Mouse (Mus musculus): ENCODE results near the gene Srsf4.

Srsf4 gene

DNA sequence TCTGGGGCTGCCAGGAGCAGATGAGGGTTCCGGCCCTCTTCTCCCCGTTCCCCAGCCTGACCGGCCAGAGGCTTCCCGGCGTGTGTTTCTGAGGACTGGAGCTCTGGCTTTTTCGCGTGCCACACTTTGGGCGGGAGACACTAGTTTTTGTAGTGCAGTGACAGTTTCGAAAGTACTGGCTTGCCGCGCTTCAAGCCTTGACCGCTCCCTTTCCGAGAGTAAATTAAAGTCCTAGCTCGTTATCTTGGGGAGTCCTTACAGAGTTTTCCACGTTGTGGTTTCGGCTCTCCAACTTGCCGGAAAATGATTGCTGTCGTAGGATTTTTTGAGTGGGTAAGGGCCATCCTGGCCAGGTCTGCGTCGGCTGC is 736 bp downstream of the Srsf4 start:
- DNase-seq, result no peak

DNA sequence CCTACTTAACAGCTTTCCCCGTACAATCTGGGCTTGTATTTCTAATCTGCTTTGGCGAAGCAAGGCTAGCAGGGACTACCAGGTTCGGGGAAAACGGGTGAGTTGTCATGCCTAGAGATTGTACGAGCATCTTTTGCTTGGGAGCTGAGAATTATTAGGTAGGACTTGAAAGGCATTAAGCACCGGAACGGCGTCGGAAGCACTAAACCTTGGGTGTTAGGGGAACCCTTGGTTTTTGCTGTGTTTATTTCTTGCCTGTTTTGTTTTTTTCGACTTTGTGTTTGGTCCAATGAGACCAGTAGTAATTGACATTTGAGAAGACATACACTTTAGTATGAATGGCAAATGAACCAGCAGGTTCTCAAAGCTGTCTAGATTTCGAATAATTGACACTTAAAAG is 1.1 kb downstream of the Srsf4 start:
- DNase-seq, result no peak

DNA sequence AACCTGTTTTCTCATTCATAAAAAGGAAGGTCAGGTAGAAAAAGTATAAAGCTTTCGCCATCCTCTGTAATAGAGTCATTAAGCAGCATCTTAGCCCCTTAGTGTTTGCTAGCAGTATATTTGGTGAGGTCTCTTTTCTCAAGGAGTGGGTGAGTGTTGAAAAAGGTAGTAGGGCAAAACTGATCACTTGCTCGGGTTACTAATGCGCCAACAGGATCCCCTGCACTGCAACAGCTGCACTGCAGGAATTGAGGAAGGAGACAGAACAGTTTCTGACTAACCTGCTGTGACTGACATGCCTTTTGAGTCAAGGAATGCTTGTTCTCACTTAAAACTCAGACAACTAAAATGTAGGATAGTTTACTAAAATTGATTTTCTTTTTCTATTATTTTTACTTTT is 1.8 kb downstream of the Srsf4 start:
- DNase-seq, result no peak

DNA sequence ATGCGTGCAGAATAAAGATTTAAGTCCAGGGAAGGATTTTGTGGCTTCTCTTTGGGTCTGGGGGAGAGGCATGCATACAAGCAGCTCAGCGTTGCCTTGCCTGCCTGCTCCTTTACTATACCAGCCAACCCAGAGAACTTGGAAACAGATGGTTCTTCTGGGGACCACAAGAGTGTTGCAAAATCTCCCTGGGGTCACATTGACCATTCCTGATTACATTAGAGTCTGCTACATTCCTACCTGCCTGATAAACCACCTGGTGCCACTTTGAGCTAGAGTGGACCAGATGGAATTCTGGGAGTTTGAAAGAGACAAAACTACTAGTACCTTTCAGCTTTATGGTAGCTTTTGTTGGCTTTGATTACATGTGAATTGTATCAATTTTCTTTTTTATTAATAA is 3.4 kb downstream of the Srsf4 start:
- DNase-seq, result no peak

DNA sequence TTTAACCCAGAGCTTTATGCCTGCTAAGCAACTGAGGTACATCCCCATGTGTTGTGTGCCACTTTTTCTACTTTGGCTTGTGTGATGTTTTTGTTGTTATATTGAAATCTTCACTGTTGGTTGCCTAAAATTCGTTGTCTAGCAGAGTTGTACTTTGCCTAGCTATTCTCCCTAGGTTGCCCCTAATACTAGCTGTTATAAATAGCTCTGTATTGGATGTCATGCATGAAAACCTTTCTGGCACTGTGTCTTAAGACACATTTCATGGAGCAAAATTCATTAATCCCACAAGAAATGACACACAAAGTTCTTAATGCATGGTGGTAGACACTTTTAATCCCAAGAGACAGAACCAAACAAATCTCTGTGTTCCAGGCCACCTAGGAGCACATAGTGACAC is 6.3 kb downstream of the Srsf4 start:
- DNase-seq, result no peak

DNA sequence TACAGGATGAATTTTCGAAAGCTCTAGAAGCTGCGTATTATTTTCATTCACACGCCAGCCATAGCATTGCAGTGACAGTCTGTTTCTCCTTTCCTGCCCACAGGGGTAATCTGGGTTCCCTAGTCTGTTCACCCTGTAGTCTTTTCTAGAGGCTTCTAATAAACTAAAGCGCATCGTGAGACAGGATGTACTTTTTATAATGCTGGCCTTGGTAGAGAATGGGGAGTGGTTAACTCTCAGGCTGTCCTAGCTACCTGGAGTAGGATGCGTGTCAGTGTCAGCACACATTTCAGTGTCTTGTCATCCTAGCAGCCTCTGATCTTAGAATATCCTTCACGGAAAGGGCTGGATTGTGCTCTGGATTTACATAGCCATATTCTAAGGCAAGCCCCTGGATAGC is 7.9 kb downstream of the Srsf4 start:
- no peak for DNase-seq

DNA sequence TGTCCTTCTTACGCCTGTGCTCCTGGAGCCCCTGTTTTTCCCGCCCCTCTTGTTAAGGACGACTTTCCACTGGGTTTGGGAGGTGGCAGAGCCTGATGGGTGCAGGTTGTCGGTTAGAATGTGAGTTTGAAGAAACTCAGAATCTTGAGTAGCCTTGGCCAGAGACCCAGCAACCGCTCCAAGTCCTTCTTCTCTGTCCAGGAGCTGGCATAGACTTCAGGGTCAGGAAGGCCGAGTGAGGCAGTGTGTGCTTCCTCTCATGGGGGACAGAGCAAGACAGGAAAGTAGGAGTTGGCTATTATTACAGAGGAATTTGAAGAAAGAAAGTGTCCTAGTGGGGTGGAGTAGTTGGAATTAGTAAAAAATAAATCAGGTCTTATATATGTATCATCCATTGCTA is 10.2 kb downstream of the Srsf4 start:
- no peak for DNase-seq

DNA sequence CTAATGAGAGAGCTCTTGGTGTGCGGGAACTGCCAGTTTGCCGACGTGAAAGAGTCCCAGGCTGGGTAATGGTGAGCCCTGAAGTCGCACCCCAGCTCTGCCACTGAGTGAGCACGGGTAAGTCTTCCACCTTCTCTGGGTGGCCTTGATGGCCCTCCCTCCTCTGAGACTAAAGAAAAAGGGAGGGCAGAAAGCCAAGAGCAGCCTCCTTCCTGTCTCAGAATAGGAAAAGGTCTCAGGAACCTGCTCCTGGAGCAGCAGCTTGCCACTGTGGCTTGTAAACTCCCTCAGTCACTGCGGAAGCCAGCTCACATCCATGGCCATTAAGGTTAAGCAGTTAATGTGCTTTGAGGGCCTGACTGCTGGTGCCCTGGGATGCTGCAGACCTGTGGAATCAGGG is 12.0 kb downstream of the Srsf4 start:
- no peak for DNase-seq

DNA sequence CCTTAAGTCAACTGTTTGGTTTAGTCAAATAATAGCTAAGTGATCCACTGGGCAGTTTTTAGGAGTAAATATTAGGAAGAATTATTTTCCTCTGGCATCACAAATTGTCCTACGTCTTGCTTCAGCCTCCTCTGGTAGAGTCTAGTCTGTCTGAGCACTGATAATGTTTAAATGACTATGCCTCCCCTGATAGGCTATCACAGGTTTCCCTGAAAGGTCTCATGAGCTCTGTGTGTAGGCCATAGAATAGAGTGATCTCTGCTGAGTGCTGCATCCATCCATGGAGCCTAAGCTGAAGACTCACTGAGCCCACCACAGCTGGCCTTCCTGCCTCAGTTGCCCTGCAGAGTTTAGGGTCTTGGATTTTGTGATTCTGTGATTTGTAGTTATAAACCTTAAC is 15.1 kb downstream of the Srsf4 start:
- DNase-seq, result no peak

DNA sequence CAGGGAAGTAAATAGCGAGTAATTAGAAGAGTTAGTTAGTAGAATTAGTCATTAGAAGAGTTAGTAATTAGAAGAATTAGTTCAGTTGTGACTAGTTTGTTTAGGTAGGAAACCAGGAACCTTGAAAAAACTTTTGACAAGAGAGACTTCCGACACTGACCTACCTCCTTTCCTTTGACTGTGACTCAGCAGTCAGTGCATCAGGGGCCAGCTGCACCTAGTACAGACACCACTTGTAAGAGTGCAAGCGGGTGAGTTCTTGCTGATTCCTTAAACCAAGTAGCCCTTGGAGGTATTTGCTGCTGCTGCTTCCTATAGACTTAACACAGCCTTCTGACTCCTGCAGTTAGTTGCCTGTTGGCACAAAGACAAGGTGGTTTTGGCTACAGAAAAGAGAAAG is 17.3 kb downstream of the Srsf4 start:
- no peak for DNase-seq

DNA sequence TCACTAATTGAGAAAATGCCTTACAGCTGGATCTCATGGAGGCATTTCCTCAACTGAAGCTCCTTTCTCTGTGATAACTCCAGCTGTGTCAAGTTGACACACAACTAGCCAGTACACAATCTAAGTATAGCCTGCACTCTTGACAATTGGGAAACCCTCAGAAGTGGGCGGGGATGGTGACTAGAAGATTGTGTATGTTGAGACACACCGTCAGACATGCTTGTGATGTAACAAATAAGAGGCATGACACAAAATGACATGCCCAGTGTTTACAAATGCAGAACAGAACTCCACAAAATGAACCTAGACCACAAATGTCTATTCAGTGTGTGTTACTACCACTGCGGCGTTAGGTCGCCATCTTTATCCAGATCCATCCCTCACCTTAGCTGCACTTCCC is 23.7 kb downstream of the Srsf4 start:
- DNase-seq, result no peak

DNA sequence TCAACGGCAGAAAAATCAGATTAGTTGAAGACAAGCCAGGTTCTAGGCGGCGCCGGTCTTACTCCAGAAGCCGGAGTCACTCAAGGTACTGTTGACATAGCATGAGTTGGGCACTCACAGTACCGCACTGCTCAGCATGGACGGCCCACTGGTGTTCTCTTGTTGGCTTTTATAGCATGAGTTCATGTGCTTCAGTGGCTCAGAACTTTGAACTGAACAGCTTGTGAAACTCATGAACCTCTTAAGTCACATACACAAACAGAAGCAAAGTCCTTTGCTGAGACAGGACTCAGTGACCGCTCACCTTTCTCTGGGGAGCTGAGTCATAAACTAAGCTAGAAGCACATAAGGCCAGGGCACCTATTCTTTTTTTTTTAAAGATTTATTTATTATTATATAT is 24.4 kb downstream of the Srsf4 start:
- DNase-seq, result no peak

DNA sequence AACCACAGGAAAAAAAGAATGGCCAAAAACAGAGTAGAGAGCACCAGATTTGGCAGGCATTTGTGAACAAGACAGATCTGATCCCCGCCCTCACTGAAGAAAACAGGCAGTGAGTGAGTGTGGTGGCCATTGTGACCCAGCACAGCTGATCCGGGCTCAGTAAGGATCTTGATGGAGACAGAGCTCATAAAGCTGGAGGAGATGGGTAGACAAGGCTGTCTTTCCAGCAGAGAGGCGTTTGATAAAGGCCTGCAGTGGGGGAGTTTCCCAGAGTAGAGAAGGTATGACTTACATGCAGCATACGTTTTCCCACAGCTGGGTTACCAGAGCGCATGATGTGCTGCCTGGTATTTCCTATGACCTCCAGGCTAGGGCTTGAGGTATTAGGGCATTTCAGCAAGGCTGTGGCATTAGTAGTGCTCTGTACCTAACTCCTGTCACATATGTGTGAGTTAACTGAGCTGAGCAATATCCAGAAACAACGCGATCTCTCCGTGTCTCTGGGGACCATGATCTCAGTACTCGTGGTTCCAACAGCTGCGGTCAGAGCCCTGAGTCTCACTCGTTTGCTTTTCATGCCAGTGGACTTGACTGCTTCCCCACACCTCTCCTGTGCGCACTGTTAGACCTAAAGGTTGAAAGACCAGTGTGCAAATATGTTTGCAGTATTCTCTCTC is 25.2 kb downstream of the Srsf4 start:
- no peak for DNase-seq

DNA sequence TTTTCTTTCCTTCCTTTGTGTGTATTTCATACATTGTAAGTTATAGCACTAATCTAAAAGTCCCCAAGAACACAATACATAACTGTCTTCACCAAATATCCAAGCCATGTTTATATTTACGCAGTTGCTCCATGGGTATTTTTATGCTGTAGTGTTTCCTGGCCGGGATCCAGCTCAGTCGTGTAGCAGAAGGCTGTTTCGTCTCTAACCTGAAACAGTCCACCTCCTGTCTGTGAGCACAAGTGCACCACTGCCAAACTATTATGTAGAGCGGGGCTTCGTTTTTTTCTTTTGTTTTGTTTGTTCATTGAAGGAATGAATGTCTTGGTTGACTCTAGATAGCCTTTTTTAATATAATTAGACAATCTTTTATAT is 25.8 kb downstream of the Srsf4 start:
- no peak for DNase-seq

DNA sequence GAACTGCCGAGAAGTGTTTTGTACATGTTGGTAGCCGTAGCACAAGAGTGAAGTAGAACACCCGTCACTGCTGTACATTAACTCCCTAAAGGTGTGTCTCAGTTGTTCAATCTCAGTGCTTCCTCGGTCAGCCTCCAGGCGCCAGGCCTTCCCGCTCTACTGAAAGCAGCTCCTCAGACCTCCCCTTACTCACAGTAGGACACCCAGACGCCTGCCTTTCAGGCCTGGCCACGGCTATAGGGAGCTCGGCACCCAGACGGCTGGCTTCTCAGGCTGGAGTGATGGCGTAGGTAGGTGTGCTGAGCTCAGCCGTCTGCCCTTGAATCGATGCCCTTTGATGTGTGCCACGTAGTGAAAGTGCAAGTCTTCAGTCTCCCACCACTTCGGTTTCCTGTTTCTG is 27.7 kb downstream of the Srsf4 start:
- no peak for DNase-seq

DNA sequence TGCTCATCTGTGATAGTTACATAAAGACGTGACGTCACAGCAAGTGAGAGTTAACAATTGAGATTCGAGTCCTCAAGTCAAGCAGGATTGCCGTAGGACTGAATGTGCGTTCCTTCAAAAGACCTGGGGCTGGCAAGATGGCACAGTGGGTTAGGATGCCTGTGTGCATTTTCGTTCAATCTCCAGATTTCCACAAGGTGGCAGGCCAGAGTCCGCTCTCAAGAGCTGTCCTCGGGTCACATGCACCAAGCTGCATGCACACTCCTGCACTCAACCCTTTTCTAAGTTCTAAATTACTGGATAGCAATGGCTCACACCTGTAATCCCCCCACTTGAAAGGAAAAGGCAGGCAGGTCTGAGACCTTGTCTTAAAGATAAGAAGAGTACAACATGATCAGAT is 31.1 kb downstream of the Srsf4 start:
- peak; percentile 49 for DNase-seq

DNA sequence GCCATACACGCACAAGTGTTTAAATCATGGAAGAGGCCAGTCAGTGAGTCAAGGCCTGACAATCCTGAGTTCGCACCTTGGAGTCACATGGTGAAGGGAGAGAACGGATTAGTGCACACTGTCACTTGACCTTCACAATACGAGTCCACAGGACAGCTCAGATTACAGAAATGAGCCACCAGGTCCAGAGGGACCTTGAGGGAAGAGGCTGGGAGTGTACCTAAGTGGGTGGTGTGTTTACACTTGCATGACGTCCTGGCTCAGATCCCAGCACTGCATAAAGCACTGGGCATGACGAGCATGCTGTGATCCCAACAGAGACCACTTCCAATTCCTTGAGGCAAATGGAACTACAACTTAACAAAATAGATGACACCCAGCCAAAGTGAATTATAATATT is 33.0 kb downstream of the Srsf4 start:
- DNase-seq, result no peak

DNA sequence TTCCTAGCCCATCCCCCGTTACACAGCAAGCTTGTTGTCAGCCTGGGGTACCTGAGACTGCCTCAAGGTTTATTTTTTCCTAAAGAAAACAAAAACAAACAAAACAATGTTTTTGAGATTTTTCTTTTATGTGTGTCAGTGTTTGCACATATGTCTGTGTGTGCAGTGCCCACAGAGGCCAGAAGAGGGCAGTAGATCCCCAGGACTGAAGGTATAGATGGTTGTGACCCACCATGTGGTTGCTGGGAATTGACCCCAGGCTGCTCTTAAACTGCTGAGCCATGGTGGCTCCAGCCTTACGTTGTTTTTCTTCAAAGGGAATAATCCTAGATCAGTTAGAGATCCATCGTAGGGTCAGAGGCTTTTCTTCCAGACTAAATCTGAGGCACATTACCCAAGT is 34.5 kb downstream of the Srsf4 start:
- peak; percentile 23 for DNase-seq

DNA sequence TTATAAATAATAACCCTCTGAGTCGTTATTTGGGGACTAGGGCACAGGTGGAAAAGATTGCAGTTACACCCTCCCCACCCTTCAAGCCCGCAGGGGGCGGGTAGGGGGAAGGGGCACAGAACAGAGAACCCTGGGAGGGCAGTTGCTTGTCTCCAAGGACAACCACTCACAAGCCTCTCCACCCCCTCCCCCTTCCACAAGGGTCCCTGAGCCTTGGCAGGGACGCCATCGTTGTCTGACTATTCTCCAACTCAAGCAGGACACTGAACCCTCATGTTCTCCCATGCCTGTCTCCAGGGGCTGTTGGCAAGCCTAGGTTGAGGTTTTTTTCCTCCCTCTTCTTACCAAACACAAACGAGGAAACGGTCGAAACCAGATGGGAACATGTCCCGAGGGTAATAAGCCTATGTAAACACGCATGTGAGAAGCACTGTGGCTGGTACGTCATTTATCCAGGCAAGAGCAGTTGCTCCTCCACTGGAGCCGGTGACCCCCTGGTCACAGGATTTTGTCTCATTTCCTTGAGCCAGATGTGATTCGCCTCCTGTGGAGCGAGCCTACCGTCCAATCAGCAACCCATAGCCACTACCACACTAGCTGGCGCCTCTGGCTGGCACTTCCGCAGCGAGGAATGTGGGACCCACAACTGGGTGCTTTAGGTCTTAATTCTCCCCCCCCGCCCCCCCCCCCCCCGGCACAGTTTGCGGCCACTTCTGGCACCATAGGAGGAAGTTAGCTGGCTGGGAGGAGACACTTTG is 37.0 kb downstream of the Srsf4 start:
- DNase-seq, result no peak

DNA sequence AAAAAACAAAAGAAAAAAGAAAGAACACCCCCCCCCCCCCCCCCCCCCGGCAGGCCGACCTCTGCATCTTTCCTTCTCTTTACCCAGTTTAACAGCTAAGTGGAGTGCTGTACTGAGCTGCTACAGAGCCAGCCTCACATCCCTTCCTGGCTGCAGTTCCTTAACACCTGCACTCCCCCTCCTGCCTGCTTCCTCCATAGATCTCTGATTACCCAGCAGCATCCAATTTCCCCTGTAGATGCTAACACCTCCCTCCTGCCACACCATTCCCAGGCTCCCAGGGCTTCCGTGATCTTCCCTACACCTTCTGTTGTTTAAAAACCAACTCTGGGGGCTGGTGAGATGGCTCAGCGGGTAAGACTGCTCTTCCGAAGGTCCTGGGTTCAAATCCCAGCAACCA is 38.1 kb downstream of the Srsf4 start:
- DNase-seq, result no peak

DNA sequence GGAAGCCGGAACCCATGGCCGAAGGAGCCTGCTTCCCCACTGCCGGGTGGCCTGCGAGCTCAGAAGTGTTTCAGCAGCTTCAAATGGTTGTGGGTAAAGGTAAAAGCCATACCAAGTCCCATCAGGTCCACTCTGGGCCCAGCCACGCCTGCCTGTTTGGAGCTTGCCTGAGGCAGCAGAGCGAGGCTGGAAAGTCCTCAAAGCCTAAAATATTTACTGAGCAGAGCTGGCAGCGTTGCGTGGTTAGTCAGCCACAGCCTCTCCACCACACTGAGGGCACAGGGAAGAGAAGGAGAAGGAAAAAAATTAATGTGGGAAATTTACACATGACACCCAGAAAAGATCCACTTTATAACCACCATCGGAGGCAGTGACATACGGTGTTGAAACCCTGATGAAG is 40.1 kb downstream of the Srsf4 start:
- DNase-seq, result no peak

DNA sequence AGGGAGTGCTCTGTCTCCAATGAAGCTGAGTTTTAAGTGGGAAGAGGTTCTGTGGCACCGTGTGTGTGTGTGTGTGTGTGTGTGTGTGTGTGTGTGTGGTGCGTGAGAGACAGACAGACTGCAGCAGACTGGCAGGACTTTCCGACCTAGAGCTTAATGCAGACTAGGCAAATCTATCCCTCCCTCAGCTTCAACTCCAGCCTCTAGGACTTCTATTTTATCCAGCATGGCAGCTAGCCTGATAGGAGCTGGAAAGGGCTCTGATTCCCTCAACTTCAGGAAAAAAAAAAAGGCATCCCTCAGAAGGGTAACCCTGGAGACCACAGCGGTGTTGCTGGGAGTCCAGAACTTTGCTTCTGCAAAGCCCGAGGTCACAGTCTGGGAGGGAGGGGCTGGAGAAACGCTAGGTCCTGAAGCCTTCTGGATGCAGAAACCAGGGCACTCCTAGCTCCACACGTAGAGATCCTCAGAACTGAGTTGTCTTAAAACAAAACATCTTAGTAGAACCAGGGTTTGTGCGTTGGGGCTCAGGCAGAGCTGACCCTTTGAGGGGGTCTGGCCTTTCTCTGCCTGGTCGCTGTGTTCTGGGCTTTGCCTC is 40.7 kb downstream of the Srsf4 start:
- no peak for DNase-seq

DNA sequence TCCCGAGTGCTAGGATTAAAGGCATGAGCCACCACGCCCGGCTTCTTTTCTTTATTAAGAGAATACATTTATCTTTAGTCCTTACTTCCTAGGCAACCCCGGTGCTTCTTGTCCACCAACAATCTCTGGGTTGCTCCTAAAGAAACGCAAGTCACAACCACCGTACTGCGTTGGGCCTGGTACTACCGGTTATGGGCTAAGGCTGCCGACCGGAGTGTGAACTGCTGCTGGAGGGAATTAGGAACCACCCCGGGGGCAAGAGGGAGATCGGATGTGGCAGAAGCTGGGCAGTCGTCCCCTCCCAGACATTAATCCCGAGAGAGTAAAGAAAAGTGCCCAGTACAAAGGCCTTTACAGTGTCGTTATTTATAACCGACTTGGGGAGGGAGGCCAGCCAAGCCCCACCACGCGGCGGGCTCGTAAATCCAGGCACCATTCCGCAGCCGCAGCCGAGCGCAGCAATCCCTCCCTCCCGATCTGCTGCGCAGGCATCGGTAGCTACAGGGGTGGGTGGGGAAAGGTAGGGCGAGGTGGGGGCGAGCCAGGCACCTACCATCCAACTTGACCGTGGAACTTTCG is 41.6 kb downstream of the Srsf4 start:
- no peak for DNase-seq

DNA sequence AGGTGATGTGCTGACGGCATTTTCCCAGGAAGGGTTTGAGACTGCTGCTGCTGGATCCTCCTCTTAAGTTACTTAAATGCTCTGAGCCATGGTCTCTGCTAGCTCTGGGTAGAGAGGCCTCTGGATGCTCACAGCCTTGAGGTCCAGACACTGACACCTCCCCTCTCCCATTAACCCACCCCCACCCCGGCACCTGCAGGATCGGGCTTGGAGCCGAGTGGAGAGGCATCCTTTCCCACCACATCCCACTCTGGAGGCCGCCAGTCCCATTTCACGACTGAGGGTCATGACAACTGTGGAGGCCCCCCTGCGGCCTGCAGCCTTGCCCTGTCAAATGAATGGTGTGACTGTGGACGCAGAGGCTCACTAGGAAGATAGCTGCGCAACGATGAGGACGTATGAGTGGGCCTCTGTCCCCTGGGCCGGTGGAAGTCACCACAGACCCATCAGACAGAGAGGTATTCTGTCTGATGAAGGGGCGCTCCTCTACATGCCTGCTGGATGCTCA is 42.5 kb downstream of the Srsf4 start:
- DNase-seq, result no peak

Measured in thymus, postnatal 25 days (tissue).